Mouse (Mus musculus) spleen, adult 2 months (tissue): Measurements from ENCODE around the gene Fam50b. TPM values are rescaled to one million over a fixed set of nuclear protein-coding genes. Genes with fewer than 3 reads are reported as not detected.

Experiments
- DNase-seq, 2 experiments: peaks; one replicate each; pipeline versions ENCODE4 v3.0.0 to v3.0.0-alpha.2; 2012 to 2021; ENCODE audit warnings: low spot score in 2 of 2, low read depth in 1 of 2
- H3K27ac ChIP-seq: fragments of 200-500 bp; 2 replicates; pipeline ENCODE4 v1.5.1; 2012; ENCODE audit warnings: low read length, inconsistent platforms; ENCODE audit not compliant: insufficient read depth
- H3K27me3 ChIP-seq: fragments of 200-500 bp; 2 replicates; pipeline ENCODE4 v1.6.1; 2012; ENCODE audit warnings: mild to moderate bottlenecking, moderate library complexity, low read length, inconsistent platforms; ENCODE audit not compliant: control insufficient read depth, insufficient read depth
- H3K36me3 ChIP-seq: fragments of 200-500 bp; 2 replicates; pipeline ENCODE4 v1.6.1; 2012; ENCODE audit warnings: mild to moderate bottlenecking, low read length, inconsistent platforms; ENCODE audit not compliant: control insufficient read depth, insufficient read depth
- H3K4me1 ChIP-seq: fragments of 200-500 bp; 2 replicates; pipeline ENCODE4 v1.6.1; 2011; ENCODE audit warnings: inconsistent platforms; ENCODE audit not compliant: control insufficient read depth, insufficient read depth, insufficient read length
- H3K4me3 ChIP-seq: fragments of 200-500 bp; 2 replicates; pipeline ENCODE4 v1.5.1; 2011; ENCODE audit warnings: mild to moderate bottlenecking, inconsistent platforms; ENCODE audit not compliant: insufficient read depth, insufficient read length; ENCODE audit errors: extremely low read depth
- CTCF ChIP-seq: fragments of 200-500 bp; IDR thresholded peaks from 2 replicates; pipeline ENCODE4 v1.5.1; 2011; ENCODE audit warnings: mild to moderate bottlenecking, inconsistent platforms; ENCODE audit not compliant: insufficient read depth, insufficient read length, insufficient replicate concordance; ENCODE audit errors: extremely low read depth
- POLR2A ChIP-seq: fragments of 200-500 bp; IDR thresholded peaks from 2 replicates; pipeline ENCODE4 v1.6.1; 2011; ENCODE audit warnings: low read depth, low read length, inconsistent platforms
- WGBS: fragments of 180-500 bp; shearing (Covaris S2); methylation state at CpG from one replicate; pipeline ENCODE4 v1.1.7; 2018; 5-methylcytosine and 5-hydroxymethylcytosine counted together
- polyA plus RNA-seq: library from polyadenylated mRNA; depleted of rRNA; stranded (reverse); fragments of >200 nt; gene quantifications from 2 replicates; pipeline ENCODE4 v1.2.3, GENCODE M21; 2012

Gene Fam50b
- polyA plus RNA-seq, 1 experiment: not detected

DNA sequence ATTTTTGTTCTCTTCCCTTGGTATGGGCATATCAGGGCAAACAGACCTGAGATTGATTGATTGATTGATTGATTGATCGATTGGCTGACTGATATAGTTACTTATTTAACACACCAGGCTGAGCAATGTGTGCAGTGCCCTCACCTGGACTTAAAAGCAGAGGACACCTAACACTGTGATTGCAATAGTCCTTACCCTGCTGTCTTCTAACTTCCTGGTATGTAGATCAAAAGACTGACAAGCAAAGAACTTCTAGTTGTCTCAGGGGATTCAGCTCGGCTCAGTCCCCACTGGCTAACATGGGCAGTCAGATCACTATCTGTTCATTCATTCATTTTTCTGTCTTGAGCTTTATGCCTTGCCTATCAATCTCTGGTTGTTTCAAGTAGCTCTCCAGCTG is 31.3 kb upstream of the Fam50b start:
- no peak for TF ChIP-seq CTCF
- TF ChIP-seq POLR2A: no peak
- Histone ChIP-seq H3K36me3 (no peaks in the 10 kb centered on the region), H3K4me3 (no peak overlapping the region), H3K4me1 (peaks cover 14% of the 10 kb centered on the region), H3K27ac (no peak overlapping the region), H3K27me3 (no peaks in the 10 kb centered on the region)
- 51% methylated on average over 2 of the region's 2 CpGs for WGBS
- DNase-seq: no peak

DNA sequence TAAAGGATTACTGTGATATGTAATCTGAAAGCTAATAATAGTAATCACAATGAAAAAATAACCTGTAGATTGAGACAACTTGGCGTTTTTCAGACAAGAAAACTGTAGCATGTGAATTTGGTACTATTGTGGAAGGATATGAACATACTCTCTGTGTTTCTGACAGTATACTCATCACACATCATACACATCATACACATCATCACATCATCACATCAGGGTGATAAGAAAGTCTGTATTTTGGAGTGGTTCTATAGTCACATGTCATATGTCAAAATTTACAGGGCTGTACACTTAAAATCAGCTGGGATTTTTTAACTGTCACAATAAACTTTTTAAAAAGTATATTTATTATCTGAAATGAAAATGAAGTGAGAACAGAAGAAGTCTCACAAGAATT is 30.9 kb upstream of the Fam50b start:
- H3K4me1 ChIP-seq: peaks cover 14% of the 10 kb centered on the region
- 92% methylated on average over 1 of the region's 1 CpGs for WGBS
- H3K4me3 ChIP-seq: no peak overlapping the region
- TF ChIP-seq POLR2A (no peak), CTCF (no peak)
- H3K27me3 ChIP-seq: no peaks in the 10 kb centered on the region
- no peak overlapping the region for H3K27ac ChIP-seq
- no peaks in the 10 kb centered on the region for H3K36me3 ChIP-seq
- DNase-seq: no peak

DNA sequence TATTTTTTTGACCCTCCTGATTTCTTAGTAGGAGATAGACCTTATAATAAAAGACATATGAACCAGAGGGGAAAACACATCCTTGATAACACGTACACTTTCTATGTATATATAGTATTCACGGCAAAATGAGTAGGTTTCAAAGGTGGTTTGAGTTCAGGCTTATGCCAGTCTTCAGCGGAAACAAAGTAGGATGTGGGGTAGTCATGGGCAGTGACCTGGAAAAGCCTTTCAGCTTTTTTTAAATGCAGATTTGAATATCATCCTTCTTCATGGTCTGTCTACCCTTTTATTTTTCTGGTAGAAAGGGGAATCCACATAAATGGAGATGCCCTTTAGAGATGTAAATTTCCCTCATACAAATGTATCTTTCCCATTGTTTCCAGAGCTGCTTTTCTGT is 29.8 kb upstream of the Fam50b start:
- H3K4me3 ChIP-seq: no peak overlapping the region
- H3K36me3 ChIP-seq: no peaks in the 10 kb centered on the region
- peak; percentile 27 to 42 for DNase-seq
- TF ChIP-seq CTCF (no peak), POLR2A (no peak)
- 50% methylated on average over 3 of the region's 3 CpGs for WGBS
- no peaks in the 10 kb centered on the region for H3K27me3 ChIP-seq
- peaks cover 14% of the 10 kb centered on the region for H3K4me1 ChIP-seq
- no peak overlapping the region for H3K27ac ChIP-seq

DNA sequence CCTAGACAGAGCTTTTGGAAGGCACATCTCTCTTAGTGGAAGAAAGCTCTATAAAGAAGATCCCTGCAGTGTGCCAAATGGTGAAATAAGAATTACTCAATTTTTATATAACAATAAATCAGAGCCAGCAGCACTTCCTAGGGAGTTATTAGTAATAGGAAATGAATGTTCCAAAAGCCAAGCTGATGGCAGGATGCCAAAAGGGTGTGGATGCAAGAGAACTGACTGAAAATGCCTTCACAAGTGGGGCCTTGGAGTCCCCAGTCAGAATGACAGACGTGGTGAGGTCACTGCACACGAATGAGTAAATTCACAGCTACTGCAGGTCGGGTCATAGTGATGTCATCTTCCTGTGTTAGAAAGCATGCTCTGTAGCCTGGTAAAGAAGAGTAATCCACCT is 25.7 kb upstream of the Fam50b start:
- TF ChIP-seq POLR2A: no peak
- no peak for TF ChIP-seq CTCF
- no peak for DNase-seq
- no peak overlapping the region for H3K4me3 ChIP-seq
- WGBS: 52% methylated on average over 3 of the region's 3 CpGs
- peaks cover 12% of the 10 kb centered on the region for H3K4me1 ChIP-seq
- no peak overlapping the region for H3K27ac ChIP-seq
- no peaks in the 10 kb centered on the region for H3K36me3 ChIP-seq
- no peaks in the 10 kb centered on the region for H3K27me3 ChIP-seq

DNA sequence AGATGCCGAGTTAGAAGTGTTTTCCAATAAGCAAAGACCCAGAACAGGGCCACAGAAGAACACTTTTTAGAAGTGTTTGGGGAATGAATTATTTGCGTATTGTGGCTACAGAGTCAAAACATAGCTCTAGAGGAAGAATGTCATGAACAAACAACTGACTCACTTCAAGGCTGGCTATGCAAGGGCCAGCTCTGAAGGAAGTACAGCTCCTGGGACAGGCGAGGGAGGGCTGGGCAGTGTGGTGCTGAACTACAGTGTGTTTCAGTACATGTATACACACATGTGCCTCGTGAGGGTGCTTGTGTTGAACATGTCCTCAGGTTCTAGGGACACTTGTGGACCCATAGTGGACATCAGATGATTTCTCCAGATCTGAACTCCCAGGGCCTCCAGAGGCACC is 25.1 kb upstream of the Fam50b start:
- peaks cover 12% of the 10 kb centered on the region for H3K4me1 ChIP-seq
- TF ChIP-seq POLR2A (no peak), CTCF (no peak)

DNA sequence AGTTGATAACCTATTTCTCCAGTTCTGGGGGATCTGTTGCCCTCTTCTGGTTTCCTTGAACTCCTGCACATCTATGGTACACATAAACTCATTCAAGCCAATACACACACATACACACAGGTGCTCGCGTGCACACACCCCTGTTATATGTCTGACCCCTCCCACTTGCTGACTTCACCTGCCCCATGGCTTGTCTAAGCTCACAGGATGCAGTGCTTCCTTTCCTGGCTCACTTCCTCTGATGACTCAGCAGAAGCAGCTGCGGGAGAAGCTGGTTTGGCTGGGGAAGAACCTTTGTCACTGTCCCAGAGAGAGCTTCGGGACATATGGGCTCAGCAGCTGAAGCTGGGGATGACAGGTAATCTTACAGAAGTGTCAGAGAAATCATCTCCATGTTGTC is 23.2 kb upstream of the Fam50b start:
- Histone ChIP-seq H3K36me3 (no peaks in the 10 kb centered on the region), H3K27me3 (no peaks in the 10 kb centered on the region)
- WGBS: 52% methylated on average over 4 of the region's 4 CpGs

More for the DNA sequence above, 25.1 kb upstream of the Fam50b start:
- 90% methylated on average over 4 of the region's 4 CpGs for WGBS
- no peaks in the 10 kb centered on the region for H3K27me3 ChIP-seq
- no peak for DNase-seq
- no peak overlapping the region for H3K4me3 ChIP-seq
- no peak overlapping the region for H3K27ac ChIP-seq
- H3K36me3 ChIP-seq: no peaks in the 10 kb centered on the region

DNA sequence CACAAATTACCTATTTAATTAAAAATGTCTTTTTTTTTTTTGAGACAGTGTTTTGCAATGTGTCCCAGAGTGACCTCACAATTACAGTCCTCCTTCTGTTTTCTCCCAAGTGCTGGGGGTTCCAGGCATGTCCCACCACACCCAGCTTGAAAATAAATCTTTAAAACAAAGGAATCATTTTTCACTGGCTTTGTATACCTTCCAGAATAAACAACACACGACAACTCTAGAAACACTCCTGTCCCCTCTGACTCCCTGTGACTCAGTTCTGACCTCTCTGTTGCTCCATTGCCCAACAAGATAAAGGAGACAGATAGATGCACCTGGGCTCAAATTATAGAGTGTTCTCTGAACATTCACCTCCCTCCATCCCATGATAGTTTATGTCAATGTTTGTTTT is 21.8 kb upstream of the Fam50b start:
- no peaks in the 10 kb centered on the region for H3K27me3 ChIP-seq
- no peak overlapping the region for H3K4me3 ChIP-seq
- 82% methylated on average over 1 of the region's 1 CpGs for WGBS
- H3K36me3 ChIP-seq: no peaks in the 10 kb centered on the region
- no peaks in the 10 kb centered on the region for H3K4me1 ChIP-seq
- no peak for DNase-seq
- H3K27ac ChIP-seq: no peak overlapping the region
- TF ChIP-seq POLR2A: no peak
- no peak for TF ChIP-seq CTCF

More for the DNA sequence above, 23.2 kb upstream of the Fam50b start:
- peaks cover 2% of the 10 kb centered on the region; the same call in 1 of the 2 replicates for H3K4me1 ChIP-seq
- TF ChIP-seq POLR2A (no peak), CTCF (no peak)
- no peak overlapping the region for H3K4me3 ChIP-seq
- H3K27ac ChIP-seq: no peak overlapping the region
- DNase-seq: no peak
